Mouse (Mus musculus): ENCODE results near the gene Tcp10b. TPM values are rescaled to one million over a fixed set of nuclear protein-coding genes. Genes with fewer than 3 reads are reported as not detected.

Gene Tcp10b
- total and polyA plus RNA-seq, 3 experiments = not detected

Other genes with a start within 250 kb of the Tcp10b start
- gene Mas1, start 193.0 kb upstream of the Tcp10b start, total RNA-seq (2012; rRNA removed) = not detected in 2 replicates
- gene Mas1, start 193.0 kb upstream of the Tcp10b start, total RNA-seq (2014; rRNA removed) = not detected in 2 replicates
- 0.19 TPM in 1 of 2 replicates, not detected in the other for gene Mas1, start 193.0 kb upstream of the Tcp10b start, polyA plus RNA-seq (2012; ENCODE audit: insufficient read length, low read depth)
- gene Mrgprh, start 185.1 kb upstream of the Tcp10b start, total RNA-seq (2012; rRNA removed) = not detected in 2 replicates
- gene Mrgprh, start 185.1 kb upstream of the Tcp10b start, total RNA-seq (2014; rRNA removed) = not detected in 2 replicates
- not detected in 2 replicates for gene Mrgprh, start 185.1 kb upstream of the Tcp10b start, polyA plus RNA-seq (2012; ENCODE audit: insufficient read length, low read depth)
- 0.25 and 0.84 TPM in 2 replicates for gene Pnldc1, start 150.9 kb upstream of the Tcp10b start, total RNA-seq (2012; rRNA removed)
- 0.11 and 0.19 TPM in 2 replicates for gene Pnldc1, start 150.9 kb upstream of the Tcp10b start, total RNA-seq (2014; rRNA removed)
- 0.90 and 1.2 TPM in 2 replicates for gene Pnldc1, start 150.9 kb upstream of the Tcp10b start, polyA plus RNA-seq (2012; ENCODE audit: insufficient read length, low read depth)
- gene Tcp1, start 145.4 kb upstream of the Tcp10b start, total RNA-seq (2012; rRNA removed) = 540 and 569 TPM in 2 replicates
- 951 and 1,060 TPM in 2 replicates for gene Tcp1, start 145.4 kb upstream of the Tcp10b start, total RNA-seq (2014; rRNA removed)
- gene Tcp1, start 145.4 kb upstream of the Tcp10b start, polyA plus RNA-seq (2012; ENCODE audit: insufficient read length, low read depth) = 560 and 726 TPM in 2 replicates
- gene Mrpl18, start 144.8 kb upstream of the Tcp10b start, total RNA-seq (2012; rRNA removed) = 132 and 184 TPM in 2 replicates
- 197 and 223 TPM in 2 replicates for gene Mrpl18, start 144.8 kb upstream of the Tcp10b start, total RNA-seq (2014; rRNA removed)
- 150 and 153 TPM in 2 replicates for gene Mrpl18, start 144.8 kb upstream of the Tcp10b start, polyA plus RNA-seq (2012; ENCODE audit: insufficient read length, low read depth)
- gene Acat3, start 120.5 kb upstream of the Tcp10b start, total RNA-seq (2012; rRNA removed) = 12.7 and 14.7 TPM in 2 replicates
- gene Acat3, start 120.5 kb upstream of the Tcp10b start, total RNA-seq (2014; rRNA removed) = 0.31 and 1.4 TPM in 2 replicates
- gene Acat3, start 120.5 kb upstream of the Tcp10b start, polyA plus RNA-seq (2012; ENCODE audit: insufficient read length, low read depth) = 0.77 and 1.00 TPM in 2 replicates
- gene Acat2, start 100.4 kb upstream of the Tcp10b start, total RNA-seq (2012; rRNA removed) = 58.6 and 67.1 TPM in 2 replicates
- gene Acat2, start 100.4 kb upstream of the Tcp10b start, total RNA-seq (2014; rRNA removed) = 115 and 128 TPM in 2 replicates
- gene Acat2, start 100.4 kb upstream of the Tcp10b start, polyA plus RNA-seq (2012; ENCODE audit: insufficient read length, low read depth) = 48.6 and 48.8 TPM in 2 replicates
- 54.1 and 70.0 TPM in 2 replicates for gene Wtap, start 66.9 kb upstream of the Tcp10b start, total RNA-seq (2012; rRNA removed)
- 129 and 136 TPM in 2 replicates for gene Wtap, start 66.9 kb upstream of the Tcp10b start, total RNA-seq (2014; rRNA removed)
- gene Wtap, start 66.9 kb upstream of the Tcp10b start, polyA plus RNA-seq (2012; ENCODE audit: insufficient read length, low read depth) = 88.9 and 119 TPM in 2 replicates
- gene Sod2, start 54.3 kb upstream of the Tcp10b start, total RNA-seq (2012; rRNA removed) = 72.1 and 75.6 TPM in 2 replicates
- gene Sod2, start 54.3 kb upstream of the Tcp10b start, total RNA-seq (2014; rRNA removed) = 101 and 103 TPM in 2 replicates
- 81.3 and 89.2 TPM in 2 replicates for gene Sod2, start 54.3 kb upstream of the Tcp10b start, polyA plus RNA-seq (2012; ENCODE audit: insufficient read length, low read depth)
- gene Gpr31b, start 8.8 kb upstream of the Tcp10b start, total RNA-seq (2012; rRNA removed) = 5.6 and 6.1 TPM in 2 replicates
- gene Gpr31b, start 8.8 kb upstream of the Tcp10b start, total RNA-seq (2014; rRNA removed) = 3.2 and 3.3 TPM in 2 replicates
- gene Gpr31b, start 8.8 kb upstream of the Tcp10b start, polyA plus RNA-seq (2012; ENCODE audit: insufficient read length, low read depth) = 7.8 and 8.0 TPM in 2 replicates
- 0.55 and 0.71 TPM in 2 replicates for gene Unc93a, start 70.7 kb downstream of the Tcp10b start, total RNA-seq (2012; rRNA removed)
- gene Unc93a, start 70.7 kb downstream of the Tcp10b start, total RNA-seq (2014; rRNA removed) = 2.2 and 2.7 TPM in 2 replicates
- gene Unc93a, start 70.7 kb downstream of the Tcp10b start, polyA plus RNA-seq (2012; ENCODE audit: insufficient read length, low read depth) = 2.0 and 2.4 TPM in 2 replicates
- gene Smok2a, start 160.1 kb downstream of the Tcp10b start, total RNA-seq (2012; rRNA removed) = not detected in 2 replicates
- not detected in 2 replicates for gene Smok2a, start 160.1 kb downstream of the Tcp10b start, total RNA-seq (2014; rRNA removed)
- not detected in 2 replicates for gene Smok2a, start 160.1 kb downstream of the Tcp10b start, polyA plus RNA-seq (2012; ENCODE audit: insufficient read length, low read depth)
- not detected in 2 replicates for gene Smok2b, start 169.2 kb downstream of the Tcp10b start, total RNA-seq (2012; rRNA removed)
- gene Smok2b, start 169.2 kb downstream of the Tcp10b start, total RNA-seq (2014; rRNA removed) = not detected in 2 replicates
- not detected in 2 replicates for gene Smok2b, start 169.2 kb downstream of the Tcp10b start, polyA plus RNA-seq (2012; ENCODE audit: insufficient read length, low read depth)

Measured in CH12.LX (cell line).